ENCODE assay signal across 10 mouse cellular contexts in the genomic region with DNA sequence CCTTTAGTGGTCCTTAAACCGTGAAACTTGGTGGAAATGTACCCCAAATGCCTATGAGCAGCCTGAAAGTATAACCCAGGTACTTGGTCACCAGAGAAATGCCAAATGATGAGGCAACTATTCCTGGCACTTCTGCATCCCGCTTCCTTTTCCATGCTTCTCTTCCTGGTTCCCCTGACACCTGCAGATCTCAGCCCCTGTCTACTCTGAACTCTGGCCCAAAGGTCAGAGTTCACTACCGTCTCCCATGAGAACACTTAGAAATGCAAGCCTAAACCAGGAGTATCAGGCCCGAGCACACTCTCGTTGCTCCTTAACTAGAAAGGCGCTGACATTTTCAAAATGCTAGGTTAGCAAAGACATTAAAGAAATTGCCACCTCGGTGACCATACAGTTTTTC.
"Had no signal": no experiment of that assay in that cellular context is flagged by ENCODE, and none has a peak within 500 bp of the region (broad histone marks: within the 10 kb centered on the region; RNA-seq: fewer than 3 reads in every experiment).

No protein-coding gene starts in this region.

- DNase-seq: layer of hippocampus, postnatal 36 days; liver, embryonic 13.5 days; liver, postnatal 0 days; right cerebral cortex, postnatal 14 days; thymus, postnatal 4 days had no signal

- H3K27me3 ChIP-seq: hindbrain, embryonic 12.5 days; liver, embryonic 13.5 days; lung, embryonic 15.5 days; midbrain, embryonic 12.5 days had no signal

- H3K27ac ChIP-seq: hindbrain, embryonic 12.5 days; hindbrain, postnatal 0 days; liver, embryonic 13.5 days; lung, embryonic 15.5 days; midbrain, embryonic 12.5 days; stomach, postnatal 0 days had no signal

- H3K4me3 ChIP-seq: hindbrain, embryonic 12.5 days; liver, embryonic 13.5 days; lung, embryonic 15.5 days; midbrain, embryonic 12.5 days had no signal

- H3K36me3 ChIP-seq: hindbrain, embryonic 12.5 days; liver, embryonic 13.5 days; lung, embryonic 15.5 days; midbrain, embryonic 12.5 days had no signal

- H3K9me3 ChIP-seq: hindbrain, embryonic 12.5 days; liver, embryonic 13.5 days; lung, embryonic 15.5 days; midbrain, embryonic 12.5 days had no signal

- H3K4me2 ChIP-seq: hindbrain, embryonic 12.5 days; liver, embryonic 13.5 days; lung, embryonic 15.5 days; midbrain, embryonic 12.5 days had no signal

- ATAC-seq: hindbrain, postnatal 0 days; liver, postnatal 0 days had no signal

- H3K9ac ChIP-seq: hindbrain, embryonic 12.5 days; liver, embryonic 13.5 days; liver, postnatal 0 days; lung, embryonic 15.5 days; midbrain, embryonic 12.5 days had no signal
